Mouse (Mus musculus) adrenal gland, adult 8-10 months (tissue): ENCODE measurements around the gene Pik3ap1. TPM values are rescaled to one million over a fixed set of nuclear protein-coding genes. Genes with fewer than 3 reads are reported as not detected.
"Not testable (repeated sequence)": the region's sequence is repeated elsewhere in the genome, so short reads cannot be mapped to it uniquely, and the experiment has no call there.

Experiments used
- DNase-seq: peaks from one replicate; pipeline ENCODE4 v3.0.0; 2022
- total RNA-seq, 4 experiments: library from RNA; stranded (reverse); gene quantifications; 2 replicates each; pipeline ENCODE4 v1.2.4; 2022

The Pik3ap1 gene
- total RNA-seq, 4 experiments from 2014 or later = 15.8 to 36.6 (median 26.2) TPM

DNA sequence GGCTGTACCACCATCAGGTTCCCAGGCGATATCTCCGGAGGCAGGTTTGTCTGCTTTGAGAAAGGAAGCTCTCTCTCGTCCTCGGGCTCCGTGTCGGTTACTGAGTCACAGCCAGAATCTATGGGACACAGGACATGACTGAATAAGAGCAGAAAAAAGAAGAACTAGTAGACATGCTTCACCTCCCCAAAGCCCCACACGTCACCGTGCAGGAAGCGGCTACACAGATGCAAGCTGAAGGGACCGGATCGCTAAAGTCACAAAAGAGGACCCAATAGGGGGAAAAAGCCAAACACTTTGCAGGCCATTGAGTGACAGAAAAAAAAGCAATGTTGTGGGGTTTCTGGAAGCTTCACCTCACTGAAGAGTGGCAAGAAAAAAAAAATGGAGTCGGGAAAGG lies 52.7 kb downstream of the Pik3ap1 start:
- no peak for DNase-seq

GRCm38 (mm10) chr19:41330401-41330800 lies 54.5 kb downstream of the Pik3ap1 start:
- DNase-seq = no peak

GRCm38 (mm10) chr19:41329961-41330360 lies 54.9 kb downstream of the Pik3ap1 start:
- DNase-seq = no peak

- no peak for DNase-seq
These were observed 56.2 kb downstream of the Pik3ap1 start for GRCm38 (mm10) chr19:41328743-41329142.

DNA sequence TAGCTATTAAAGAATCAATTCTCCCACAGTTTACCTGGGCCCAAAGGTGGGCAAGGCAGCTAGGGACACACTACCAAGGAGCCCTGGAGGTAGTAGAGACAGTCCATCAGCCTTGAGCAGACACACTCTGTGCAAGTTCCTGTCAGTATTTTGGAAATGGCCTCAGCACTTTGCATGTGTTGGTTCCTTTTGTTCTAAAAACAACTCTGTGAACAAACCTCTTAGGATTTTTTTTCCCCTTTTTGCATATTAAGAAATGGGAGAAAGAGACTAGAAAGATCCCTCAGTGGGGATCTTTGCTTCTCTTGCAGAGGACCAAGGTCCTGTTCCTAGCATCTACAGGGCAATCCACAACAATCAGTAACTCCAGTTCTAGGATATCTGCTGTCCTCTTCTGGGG lies 61.1 kb downstream of the Pik3ap1 start:
- DNase-seq = no peak

DNA sequence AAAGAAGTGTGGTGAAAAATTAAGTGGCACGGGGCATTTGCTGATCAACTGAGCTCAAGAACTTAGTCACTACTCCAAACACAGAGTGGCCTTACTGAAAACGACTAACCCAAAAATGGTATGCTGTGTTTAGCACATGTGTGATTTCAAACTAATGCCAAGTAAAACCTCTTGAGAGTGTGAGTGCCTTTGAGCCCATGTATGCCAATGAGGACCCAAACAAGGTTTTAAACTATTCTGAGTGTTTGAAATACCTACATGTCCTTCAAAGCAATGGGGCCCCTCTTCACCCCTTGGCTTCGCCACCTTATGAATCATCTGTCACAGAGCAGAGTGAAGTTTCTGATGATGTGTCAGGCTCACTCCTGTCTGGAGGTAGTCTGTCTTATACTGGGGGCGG lies 61.8 kb downstream of the Pik3ap1 start:
- no peak for DNase-seq

- no peak for DNase-seq
These were observed 63.8 kb downstream of the Pik3ap1 start for GRCm38 (mm10) chr19:41321149-41321548.

- DNase-seq = no peak
These were observed 67.4 kb downstream of the Pik3ap1 start for GRCm38 (mm10) chr19:41317315-41318095.

DNA sequence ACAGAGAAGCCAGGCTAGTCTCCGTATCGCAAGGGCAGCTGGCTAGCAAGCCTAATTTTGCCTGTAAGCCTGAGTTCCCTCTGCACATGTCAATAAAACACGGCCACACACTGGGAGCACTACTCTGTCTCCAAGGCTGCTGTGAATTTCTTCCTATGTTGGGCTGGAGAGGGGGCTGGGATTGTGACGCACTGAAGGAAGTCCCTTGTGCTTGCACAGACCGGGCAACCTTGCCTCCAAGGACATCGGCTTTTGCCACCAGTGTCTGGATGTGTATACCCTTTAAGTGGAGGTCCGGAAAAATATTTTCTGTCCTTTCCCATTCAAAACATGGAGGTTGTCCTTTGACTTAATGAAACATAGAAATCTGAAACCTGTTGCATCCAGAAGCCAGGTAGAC lies 70.2 kb downstream of the Pik3ap1 start:
- DNase-seq = peak; percentile 44

DNA sequence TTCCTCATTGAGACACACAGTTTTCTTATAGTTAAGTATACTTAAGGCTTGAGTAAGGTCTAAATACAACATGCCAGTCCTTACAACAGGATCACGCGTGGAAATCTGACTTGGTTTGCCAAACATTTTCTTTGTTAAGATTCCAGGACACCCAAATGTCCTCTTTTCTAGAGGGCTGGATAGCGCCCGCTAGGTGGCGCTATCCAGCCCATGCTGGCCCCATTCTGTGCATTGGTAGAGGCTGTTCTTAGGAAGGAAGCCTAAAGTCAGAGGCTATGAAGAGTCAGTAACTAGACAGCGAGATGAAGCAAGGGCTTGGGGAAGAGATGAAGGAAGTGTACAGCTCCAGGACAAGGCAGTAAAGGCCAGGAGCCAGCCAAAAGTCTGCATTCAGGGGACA lies 71.2 kb downstream of the Pik3ap1 start:
- no peak for DNase-seq

DNA sequence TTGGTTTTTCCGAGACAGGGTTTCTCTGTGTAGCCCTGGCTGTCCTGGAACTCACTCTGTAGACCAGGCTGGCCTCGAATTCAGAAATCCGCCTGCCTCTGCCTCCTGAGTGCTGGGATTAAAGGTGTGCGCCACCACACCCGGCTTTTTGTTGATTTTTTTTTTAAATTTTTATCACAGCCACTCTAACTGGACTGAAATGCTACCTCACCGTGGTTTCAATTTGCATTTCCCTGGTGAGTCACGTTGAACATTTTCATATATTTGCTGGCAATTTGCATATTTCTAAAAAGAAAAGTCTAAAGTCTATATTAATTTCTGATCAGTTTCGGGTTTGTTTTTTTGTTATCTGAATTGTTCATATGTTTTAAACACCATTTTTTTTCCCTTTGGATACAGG lies 72.3 kb downstream of the Pik3ap1 start:
- DNase-seq = not testable (repeated sequence)

GRCm38 (mm10) chr19:41312027-41312426 lies 72.9 kb downstream of the Pik3ap1 start:
- no peak for DNase-seq

DNA sequence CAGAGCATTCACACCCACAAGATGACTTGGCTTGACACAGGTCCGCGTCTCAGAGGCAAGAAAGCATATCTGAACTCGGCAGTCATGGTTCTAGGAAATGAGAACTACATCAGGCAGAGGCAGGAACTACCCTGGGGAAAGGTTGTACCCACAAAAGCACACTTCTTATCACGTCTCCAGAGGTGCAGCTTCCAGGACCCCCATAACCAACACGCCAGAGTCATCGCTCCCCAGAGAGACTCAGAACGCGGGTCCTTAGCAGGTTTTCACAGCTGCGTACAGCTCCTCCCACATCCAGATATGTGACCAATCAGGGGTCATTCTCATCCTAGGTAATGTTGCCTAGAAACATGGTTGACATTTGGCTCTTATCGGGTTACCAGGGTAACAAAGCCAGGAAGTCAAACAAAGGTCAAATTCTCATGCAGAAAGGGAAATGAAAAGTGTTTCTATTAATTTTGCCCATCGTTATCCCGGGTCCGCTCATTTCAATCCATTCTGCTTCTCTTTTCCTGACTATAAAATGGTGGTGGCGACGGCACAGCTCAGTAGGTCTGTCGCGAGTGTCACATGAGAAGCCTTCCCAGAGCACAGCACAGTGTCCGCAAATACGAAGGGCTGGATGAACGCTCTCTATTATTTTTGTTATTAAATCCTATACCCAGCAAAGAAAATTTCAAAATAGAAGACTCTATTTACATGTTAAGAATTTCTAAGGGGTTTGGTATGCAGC lies 73.8 kb downstream of the Pik3ap1 start:
- no peak for DNase-seq

DNA sequence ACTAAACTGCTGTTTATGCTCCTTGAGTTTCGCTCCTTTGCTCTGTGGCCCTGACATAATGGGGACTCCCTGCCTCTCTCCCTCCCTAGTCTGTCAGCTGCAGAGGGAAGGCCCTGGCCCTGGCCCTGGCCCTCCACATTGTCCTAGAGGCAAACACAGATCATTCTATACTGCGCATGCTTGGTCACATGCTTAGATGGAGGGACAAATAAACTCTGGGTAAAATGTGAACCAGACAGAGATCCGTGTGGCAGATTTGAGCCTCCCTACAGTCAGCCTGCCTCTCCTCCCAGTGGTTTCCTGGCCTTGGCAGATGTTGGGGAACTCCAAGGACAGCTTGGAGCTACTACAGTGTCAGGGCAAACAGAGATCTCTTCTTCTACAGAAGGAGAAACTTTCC lies 81.0 kb downstream of the Pik3ap1 start:
- DNase-seq = peak; percentile 39

- no peak for DNase-seq
These were observed 81.5 kb downstream of the Pik3ap1 start for GRCm38 (mm10) chr19:41303433-41303832.

DNA sequence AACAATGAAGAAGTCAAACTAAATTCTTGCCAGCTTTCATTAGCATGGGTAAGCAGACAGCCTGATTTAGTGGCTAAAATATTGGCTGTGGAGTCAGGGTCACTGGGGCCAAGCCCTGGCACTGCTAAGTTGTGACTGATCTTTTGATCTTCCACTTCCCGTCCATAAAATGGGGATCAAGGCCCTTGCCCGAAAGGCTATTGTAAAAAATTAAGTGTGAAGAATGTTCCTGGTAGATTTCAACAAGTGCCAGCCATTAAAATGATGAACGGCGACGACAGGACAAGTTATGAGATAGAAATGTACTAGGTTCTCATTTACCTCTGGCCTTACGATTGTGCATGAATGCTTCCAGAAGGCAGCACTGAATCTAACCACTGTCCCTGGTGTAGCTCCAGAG lies 83.0 kb downstream of the Pik3ap1 start:
- DNase-seq = peak; percentile 28

- DNase-seq = no peak
These were observed 85.5 kb downstream of the Pik3ap1 start for GRCm38 (mm10) chr19:41299446-41299845.

DNA sequence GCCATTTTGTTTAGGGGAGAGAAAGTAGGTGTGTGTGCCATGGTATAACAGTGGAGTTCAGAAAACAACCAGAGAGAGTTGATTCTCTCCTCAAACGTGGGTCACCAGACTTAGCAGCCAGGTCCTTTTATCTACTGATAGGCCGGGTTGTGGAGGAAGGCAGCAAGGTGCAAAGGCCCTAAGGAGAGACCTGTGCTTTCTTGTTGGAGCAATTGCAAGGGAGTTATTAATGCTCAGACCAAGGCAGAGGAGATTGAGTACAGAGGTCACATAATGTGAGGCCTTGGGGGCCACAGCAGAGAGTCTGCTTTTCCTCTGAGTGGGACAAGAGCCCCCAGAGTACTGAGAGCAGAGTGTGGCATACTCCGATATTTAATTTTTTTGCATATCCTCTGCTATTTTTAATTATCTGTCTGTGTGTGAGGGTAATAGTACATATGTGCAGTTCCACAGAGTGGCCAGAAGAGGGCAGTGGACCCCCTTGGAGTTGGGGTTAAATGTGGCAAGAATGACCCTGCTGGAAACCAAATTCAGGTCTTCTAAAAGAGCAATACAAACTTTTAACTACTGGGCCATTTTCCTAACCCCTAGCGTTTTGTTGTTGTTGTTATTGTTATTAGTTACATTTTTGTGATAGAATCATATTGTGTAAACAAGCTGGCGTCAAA lies 93.8 kb downstream of the Pik3ap1 start:
- DNase-seq = no peak

DNA sequence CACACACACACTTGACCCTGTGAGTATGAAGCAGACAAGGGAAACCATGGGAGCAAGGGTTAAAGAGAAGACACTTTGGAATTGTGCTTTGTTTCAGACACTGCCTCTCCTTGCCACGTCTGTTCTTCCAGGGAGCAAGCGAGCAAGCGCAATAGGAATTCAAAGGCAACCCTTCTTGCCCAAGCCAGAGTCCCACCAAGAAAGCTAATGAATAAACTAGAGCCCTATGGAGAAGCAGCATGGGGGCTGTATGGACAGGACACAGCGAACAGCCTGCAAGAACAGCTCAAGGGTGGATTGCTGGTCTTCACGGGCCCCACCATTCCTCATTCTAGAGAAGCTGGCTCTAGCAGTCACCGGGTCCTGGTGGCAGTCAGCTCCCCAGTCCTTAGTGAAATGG lies 96.3 kb downstream of the Pik3ap1 start:
- no peak for DNase-seq

GRCm38 (mm10) chr19:41287224-41287623 lies 97.7 kb downstream of the Pik3ap1 start:
- no peak for DNase-seq

GRCm38 (mm10) chr19:41284515-41284914 lies 100.4 kb downstream of the Pik3ap1 start:
- no peak for DNase-seq

GRCm38 (mm10) chr19:41282718-41283117 lies 102.2 kb downstream of the Pik3ap1 start:
- DNase-seq = no peak

DNA sequence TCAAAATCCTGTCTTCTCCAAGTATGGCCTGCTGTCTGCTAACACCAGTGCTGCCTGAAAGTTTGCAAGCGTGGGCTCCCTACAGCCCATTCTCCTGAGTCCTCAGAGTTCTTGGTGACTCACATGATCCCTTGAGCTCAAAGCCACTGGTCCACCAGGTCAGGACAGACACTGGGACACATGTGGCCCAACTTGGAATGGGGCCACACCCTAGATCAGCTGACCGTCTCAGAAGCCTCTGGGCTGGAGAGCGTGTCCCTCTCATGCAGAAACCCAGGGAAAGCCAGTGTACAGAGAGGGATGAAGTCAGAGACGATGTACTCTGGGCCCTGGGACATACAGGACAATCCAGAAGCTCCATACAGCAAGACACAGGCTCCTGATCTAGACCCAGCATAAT lies 102.7 kb downstream of the Pik3ap1 start:
- no peak for DNase-seq
